Mouse (Mus musculus) lung, postnatal 10 days (tissue): Measurements from ENCODE around the gene Hoxc9.
A peak's percentile ranks its signal among the peaks of the same experiment; 100 is the strongest.

Experiments used
- DNase-seq: peaks from one replicate; pipeline ENCODE4 v3.0.0; 2021

Gene Hoxc9

DNA sequence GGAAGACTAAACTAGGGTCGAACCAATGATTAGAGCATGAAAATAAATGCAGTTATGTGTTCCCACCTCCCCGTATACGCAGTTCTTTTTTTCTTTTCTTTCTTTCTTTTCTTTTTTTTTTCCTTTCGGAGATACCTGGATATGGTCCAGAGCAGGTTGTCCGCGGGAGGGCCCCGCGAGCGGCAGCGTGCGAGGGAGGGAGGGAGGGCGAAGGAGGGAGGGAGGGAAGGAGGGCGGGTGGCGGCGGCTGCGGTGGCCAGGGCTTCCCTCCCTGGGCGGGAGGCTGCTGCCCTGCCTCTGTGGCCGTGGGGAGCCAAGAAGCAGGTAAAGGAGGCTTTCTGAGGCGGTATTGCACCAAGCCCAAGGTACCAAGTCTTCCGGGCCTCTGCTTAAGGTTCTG lies at the start of gene Hoxc9:
Gene Hoxc9 (plus strand): TSS at position 269 of the 400 bp plus-strand sequence.
- DNase-seq = no peak

GRCm38 (mm10) chr15:102927032-102927645 lies 49.1 kb upstream of the Hoxc9 start:
- no peak for DNase-seq

GRCm38 (mm10) chr15:102931706-102932358 lies 44.4 kb upstream of the Hoxc9 start:
- no peak for DNase-seq

GRCm38 (mm10) chr15:102934438-102934837 lies 41.8 kb upstream of the Hoxc9 start:
- no peak for DNase-seq

- DNase-seq = no peak
These were observed 41.3 kb upstream of the Hoxc9 start for GRCm38 (mm10) chr15:102934897-102935296.

DNA sequence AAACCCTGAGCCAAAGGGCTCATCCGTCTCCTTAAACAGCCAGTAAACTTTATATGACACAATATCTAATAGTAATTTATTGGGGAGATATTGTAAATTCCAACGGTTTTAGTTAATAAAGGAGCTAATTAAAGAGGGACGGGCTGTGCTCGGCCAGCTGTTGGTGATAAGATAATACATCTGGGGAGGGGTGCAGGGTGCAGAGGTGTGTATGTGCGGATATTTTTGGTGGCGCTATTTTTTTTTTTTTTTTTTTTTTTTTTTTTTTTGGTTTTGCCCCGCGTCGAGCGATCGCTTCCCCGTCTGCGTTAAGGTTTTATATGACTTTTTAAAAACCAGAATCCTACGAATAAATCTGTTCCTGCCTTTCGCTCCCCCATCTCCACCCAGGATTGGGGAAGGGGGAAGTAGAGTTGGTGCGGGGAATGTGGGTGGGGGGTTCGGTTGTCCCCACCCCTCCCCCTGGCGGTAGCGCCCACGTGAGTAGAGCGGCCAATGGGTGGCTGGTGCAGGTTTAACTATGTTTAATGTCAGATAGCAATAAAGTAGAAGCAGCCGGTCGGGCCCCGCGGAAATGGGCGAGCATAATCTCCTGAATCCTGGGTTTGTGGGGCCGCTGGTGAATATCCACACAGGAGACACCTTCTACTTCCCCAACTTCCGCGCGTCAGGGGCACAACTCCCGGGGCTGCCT lies 39.8 kb upstream of the Hoxc9 start, which contains the start of gene Hoxc12:
Gene Hoxc12 (plus strand): TSS at position 479 of the 694 bp plus-strand sequence.
- no peak for DNase-seq

- no peak for DNase-seq
These were observed 39.1 kb upstream of the Hoxc9 start for GRCm38 (mm10) chr15:102937036-102937666.

DNA sequence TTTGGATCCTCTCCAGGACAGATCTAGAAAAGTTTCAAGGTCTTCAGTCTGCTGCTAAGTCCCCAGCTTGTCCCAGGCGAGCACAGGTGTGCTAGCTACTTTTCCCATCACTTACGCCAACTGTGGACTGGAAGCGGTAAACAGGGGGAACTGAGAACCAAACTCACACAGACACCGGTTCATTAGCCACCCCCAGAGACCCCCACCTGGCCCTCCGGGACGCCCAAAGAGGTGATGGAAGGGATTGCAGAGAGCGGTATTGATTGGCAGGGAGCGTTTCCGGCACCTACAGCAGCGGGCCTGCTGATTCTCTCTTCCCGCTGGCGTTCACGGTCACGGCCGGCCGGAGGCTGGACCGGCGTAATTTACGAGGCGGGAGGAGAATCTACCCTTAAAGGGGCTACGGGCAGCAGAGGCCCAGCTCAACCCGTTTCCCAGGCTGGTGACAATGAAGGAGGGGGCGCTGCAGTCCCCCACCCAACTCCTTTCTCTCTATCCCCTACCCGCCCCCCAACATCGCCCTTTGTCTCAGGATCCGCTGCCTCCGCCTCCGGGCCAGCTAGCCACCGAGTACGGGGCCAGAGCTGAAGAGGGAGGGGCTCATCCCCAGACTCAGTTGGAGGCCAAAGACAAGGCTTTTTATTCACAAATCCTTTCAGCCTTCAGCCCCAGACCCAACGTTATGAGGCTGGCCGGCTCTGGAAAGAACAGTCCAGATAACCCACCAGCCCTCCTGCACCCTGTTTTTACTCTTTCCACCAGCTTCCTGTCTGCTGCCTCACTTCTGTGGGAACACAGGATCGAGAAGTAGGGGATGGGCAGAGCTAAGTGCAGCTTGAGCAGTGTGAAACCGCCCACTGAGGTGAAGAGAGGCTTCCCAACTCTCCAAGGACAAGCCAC lies 36.7 kb upstream of the Hoxc9 start:
- no peak for DNase-seq

DNA sequence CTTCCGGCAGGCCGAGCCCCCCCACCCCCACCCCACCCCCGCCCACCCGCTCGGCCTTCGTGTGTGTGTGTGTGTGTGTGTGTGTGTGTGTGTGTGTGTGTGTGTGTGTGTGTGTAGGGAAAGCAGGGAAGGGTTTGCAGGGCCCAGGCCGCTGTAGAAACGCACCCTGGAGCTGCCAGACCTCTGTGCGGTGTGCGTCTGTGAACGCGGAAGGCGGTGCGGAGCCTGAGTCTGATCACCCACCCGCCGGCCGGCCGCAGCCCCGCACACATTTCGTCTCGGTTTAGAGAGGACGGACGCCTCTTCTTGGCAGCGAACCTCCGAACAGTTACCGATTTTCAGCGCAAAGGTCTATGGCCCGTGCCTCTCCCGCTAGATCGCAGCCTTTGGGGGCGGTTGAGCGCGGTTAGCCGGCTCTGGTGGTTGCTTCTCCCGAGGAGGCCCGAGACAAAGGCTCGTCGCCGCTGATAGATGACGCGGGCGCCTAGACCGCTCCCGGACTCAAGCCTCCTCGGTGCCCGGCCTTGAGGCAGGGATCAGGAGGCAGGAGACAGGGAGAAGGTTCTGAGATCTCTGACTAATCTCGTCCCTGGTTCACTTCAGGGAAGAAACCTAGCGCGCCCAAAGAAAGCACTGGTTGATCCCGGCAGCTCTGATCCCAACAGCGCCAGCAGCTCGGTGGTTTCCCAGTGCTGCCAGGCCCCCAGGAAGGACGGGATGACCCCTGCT lies 33.3 kb upstream of the Hoxc9 start:
- peak; percentile 40 for DNase-seq

DNA sequence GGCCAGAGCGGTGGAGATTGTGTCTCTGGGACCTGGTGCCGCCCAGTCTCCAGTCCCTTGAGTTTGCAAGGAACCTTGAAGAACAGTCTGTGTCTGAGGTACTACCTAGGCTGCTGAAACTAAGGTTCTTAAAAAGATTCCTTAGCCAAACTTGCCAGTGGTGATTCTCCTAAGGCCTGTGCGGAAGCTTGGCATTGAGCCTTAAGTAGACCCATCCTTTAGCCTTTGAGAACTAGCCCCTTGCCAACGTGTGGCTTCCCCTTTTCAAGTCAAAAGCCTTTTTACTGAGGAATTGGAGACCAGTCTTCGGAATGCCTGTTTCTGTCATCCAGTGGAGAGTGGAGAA lies 32.8 kb upstream of the Hoxc9 start:
- no peak for DNase-seq

DNA sequence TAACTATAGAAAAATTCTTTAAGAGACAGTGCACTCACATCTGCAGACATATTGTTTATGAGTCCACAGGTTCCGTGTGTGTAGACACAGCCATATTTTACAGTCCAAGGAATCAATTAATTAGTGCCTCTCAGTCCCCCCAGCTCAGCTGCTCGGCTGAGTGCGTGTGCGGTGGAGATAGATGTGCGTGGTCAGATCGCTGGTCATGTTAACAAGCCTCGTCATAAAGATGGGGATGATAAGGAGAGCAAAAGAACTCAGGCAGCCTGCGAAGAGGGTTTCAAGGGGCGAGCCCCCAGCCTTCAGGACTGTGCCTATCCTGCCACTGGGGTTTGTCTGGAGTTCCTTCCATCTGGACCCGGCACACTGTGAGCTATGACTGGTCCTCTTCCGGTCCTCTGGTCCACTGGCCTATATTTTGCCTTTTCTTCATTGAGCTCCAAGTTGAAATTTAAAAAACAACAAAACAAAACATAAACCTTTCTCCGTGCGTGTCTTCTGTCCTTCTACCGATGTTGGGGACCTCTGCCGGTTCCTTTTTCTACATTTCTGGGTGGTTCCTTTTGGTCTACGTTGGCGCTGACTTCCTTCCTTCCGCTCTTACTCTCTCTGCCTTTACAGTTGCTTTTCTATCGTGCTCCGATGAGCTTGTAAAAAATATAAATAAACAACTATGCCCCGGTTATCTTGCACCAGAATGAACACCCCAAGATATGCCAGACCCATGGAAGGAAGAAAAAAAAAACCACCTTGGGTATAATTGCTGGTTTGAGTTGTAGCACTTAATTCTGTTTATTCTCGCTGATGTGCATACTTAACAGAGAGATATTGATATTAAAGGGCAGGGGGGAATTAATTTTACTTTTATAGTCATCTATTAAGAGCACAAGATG lies 30.8 kb upstream of the Hoxc9 start:
- DNase-seq = no peak

DNA sequence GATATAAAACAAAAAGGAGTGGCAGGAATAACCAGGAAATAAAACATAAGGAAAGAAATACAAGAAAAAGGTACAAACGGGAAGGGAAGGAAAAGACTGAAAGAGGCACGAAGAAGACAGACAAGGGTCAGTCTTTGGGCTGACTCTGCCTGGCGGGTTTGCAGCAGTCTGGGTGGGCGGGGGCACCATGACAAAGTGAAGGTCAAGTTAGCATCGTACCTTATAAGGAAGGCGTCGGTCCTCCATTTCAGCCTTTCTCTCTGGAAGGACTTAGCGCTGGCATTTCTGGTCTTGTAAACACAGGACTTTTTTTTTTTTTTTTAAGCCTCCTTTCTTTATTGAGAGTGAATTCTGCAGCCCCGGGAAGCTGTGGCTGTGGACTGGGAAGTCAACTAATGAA lies 29.0 kb upstream of the Hoxc9 start:
- no peak for DNase-seq

GRCm38 (mm10) chr15:102948842-102949241 lies 27.4 kb upstream of the Hoxc9 start:
- no peak for DNase-seq

DNA sequence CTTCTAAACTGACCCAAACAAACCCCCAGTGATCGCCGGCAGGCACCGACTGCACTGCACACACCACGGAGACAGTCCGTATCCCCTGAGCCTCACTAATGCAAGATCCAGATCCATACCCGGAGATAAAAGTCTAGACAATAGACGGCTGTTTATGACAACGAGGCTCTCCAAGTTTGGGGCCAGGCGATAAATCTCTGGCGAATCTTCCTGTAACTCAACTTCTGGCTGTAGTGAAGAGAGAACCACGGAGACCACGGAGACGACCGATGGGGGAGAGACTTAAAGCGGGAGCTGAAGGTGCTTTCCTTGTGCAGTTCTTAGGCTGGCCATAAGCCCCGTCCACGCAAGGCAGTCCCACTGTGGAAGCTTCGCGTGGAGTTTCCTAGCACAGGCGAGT lies 26.5 kb upstream of the Hoxc9 start:
- no peak for DNase-seq

GRCm38 (mm10) chr15:102950877-102951276 lies 25.4 kb upstream of the Hoxc9 start:
- DNase-seq = no peak

- DNase-seq = no peak
These were observed 22.7 kb upstream of the Hoxc9 start for GRCm38 (mm10) chr15:102953561-102953960.

GRCm38 (mm10) chr15:102954192-102955006 lies 21.8 kb upstream of the Hoxc9 start, which contains the start of gene Hoxc11:
Gene Hoxc11 (plus strand): TSS chr15:102954427.
- no peak for DNase-seq

DNA sequence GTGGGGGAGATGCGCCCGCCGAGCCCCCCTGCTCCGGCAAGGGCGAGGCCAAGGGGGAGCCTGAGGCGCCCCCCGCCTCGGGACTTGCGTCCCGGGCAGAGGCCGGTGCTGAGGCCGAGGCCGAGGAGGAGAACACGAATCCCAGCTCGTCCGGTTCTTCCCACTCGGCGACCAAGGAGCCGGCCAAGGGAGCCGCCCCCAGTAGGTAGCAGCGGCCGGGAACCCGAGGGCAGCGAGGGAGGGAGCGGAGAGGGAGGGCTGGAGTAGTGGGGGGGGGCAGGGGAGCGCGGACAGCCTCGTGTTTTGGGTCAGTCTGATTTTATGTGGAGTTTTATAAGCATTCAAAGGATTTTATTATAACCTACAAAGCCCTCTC lies 21.2 kb upstream of the Hoxc9 start:
- DNase-seq = no peak

DNA sequence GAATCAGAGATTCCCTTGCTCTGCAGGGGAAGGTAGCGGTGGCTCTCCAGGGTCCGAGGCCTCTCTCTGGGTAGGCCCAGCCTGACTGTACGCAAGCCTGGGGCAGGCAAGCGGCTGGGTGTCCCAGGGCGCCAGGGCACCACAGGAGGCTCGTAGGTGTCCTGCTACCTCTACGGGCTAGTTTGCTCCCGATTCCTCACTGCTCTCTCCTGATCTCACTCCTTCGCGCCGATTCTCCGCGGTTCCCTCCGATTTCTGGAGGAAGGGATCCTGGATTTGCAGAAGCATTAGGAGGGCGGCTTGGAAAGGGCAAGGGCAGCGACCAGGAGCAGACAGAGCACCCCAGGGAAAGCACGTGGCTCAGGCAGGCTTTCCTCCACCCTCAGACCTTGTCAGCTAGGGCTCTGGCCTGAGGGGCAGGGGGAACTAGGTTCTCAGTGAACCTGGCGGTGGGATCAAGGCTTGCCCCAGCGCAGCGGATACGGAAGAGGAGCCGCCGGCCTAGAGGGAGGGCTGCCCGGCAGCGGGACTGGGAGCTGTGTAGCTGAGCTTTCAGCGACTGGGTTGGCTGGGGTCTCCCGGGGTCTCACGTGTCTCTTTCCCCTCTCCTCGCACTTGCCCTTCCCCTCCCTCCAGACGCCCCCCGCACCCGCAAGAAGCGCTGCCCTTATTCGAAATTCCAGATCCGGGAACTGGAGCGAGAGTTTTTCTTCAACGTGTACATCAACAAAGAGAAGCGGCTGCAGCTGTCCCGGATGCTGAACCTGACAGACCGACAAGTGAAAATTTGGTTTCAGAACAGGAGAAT lies 20.2 kb upstream of the Hoxc9 start:
- no peak for DNase-seq
